Mouse (Mus musculus) hindbrain, embryonic 14.5 days (tissue): Measurements from ENCODE around the gene Tusc2. TPM values are rescaled to one million over a fixed set of nuclear protein-coding genes. Genes with fewer than 3 reads are reported as not detected.

Source experiments
- ATAC-seq: fragments of 200-750 bp; cut with Nextera tagmentation; 2 replicates; pipeline ENCODE4 v1.8.0; 2017; ENCODE audit warnings: moderate number of reproducible peaks, mild to moderate bottlenecking, moderate TSS enrichment, moderate library complexity; ENCODE audit not compliant: low FRiP score
- DNase-seq: peaks from one replicate; pipeline ENCODE4 v3.0.0-alpha.2; 2015; ENCODE audit warnings: low spot score
- H3K27ac ChIP-seq: fragments of 300-500 bp; sonication (generic); 2 replicates; pipeline ENCODE4 v1.5.1; 2014; ENCODE audit warnings: mild to moderate bottlenecking, moderate library complexity
- H3K27me3 ChIP-seq: fragments of 300-500 bp; sonication (generic); 2 replicates; pipeline ENCODE4 v1.6.1; 2014; ENCODE audit warnings: mild to moderate bottlenecking, low read length, mixed read lengths; ENCODE audit not compliant: control insufficient read depth, insufficient read depth
- H3K36me3 ChIP-seq: fragments of 300-500 bp; sonication (generic); replicated peaks from 2 replicates; pipeline ENCODE4 v1.6.1; 2014; ENCODE audit not compliant: control insufficient read depth, insufficient read depth
- H3K4me1 ChIP-seq: fragments of 300-500 bp; sonication (generic); replicated peaks from 2 replicates; pipeline ENCODE4 v1.6.1; 2014; ENCODE audit warnings: antibody characterized with exemption, low read length, mixed read lengths; ENCODE audit not compliant: control insufficient read depth, insufficient read depth
- H3K4me2 ChIP-seq: fragments of 300-500 bp; sonication (generic); replicated peaks from 2 replicates; pipeline ENCODE4 v1.6.1; 2014; ENCODE audit warnings: mild to moderate bottlenecking, moderate library complexity
- H3K4me3 ChIP-seq: fragments of 300-500 bp; sonication (generic); replicated peaks from 2 replicates; pipeline ENCODE4 v1.5.1; 2014; ENCODE audit warnings: mild to moderate bottlenecking, low read length
- H3K9ac ChIP-seq: fragments of 300-500 bp; sonication (generic); 2 replicates; pipeline ENCODE4 v1.6.1; 2014
- H3K9me3 ChIP-seq: fragments of 300-500 bp; sonication (generic); 2 replicates; pipeline ENCODE4 v1.6.1; 2016; ENCODE audit warnings: low read length; ENCODE audit not compliant: control insufficient read depth
- WGBS: fragments of 180-500 bp; shearing (Covaris S2); extraction: QIAGEN DNeasy Blood & Tissue Kit; methylation state at CpG from one replicate; pipeline ENCODE4 v1.1.7; 2014; 5-methylcytosine and 5-hydroxymethylcytosine counted together
- polyA plus RNA-seq: library from polyadenylated mRNA; unstranded; fragments of >200 nt; fragmentation: Nextera tagmentation; extraction: Ambion mirVana; gene quantifications from 2 replicates; pipeline ENCODE4 v1.2.1, GENCODE M21; 2014

The Tusc2 gene
- polyA plus RNA-seq, 1 experiment from 2014 or later = 115 TPM

DNA sequence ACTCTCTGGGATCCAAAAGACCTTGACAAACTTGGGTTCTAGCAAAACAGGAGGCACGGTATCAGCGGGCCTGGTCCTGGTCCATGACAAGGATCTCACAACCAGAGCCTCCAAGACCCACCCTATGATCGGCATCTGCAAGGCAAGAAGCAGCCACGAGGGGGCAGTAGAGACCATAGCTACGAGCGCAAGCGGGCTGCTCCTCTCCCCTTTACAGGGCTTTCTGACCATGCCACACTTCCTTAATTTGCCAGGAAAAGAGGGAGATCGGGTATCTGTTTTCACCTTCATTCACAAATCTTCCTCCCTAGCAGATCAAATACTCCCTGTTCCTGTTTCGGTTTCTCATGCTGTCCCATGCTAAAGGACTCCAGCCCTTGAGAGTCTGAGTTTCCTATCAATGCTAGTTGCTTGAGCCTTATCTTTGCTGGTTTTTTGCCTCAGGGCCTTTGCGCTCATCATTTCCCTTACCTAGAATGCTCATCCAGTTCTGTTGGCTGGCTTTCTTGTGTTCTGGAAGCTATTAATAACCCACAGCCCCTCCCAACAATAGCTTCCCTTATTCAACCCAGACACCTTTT is 39.1 kb downstream of the Tusc2 start:
- H3K4me3 ChIP-seq = no peak overlapping the region
- H3K4me1 ChIP-seq = peaks cover 20% of the 10 kb centered on the region
- DNase-seq (peak; percentile 98), ATAC-seq (peak; percentile 58; the same call in 1 of the 2 replicates)
- no peaks in the 10 kb centered on the region for H3K9me3 ChIP-seq
- H3K9ac ChIP-seq = 0 out of 2 replicates have a peak overlapping the region, but pooled peaks have one; percentile 33
- WGBS = 16% methylated on average over 10 of the region's 10 CpGs
- H3K27me3 ChIP-seq = no peaks in the 10 kb centered on the region
- H3K36me3 ChIP-seq = no peaks in the 10 kb centered on the region
- H3K27ac ChIP-seq = no peak overlapping the region
- no peak overlapping the region for H3K4me2 ChIP-seq

DNA sequence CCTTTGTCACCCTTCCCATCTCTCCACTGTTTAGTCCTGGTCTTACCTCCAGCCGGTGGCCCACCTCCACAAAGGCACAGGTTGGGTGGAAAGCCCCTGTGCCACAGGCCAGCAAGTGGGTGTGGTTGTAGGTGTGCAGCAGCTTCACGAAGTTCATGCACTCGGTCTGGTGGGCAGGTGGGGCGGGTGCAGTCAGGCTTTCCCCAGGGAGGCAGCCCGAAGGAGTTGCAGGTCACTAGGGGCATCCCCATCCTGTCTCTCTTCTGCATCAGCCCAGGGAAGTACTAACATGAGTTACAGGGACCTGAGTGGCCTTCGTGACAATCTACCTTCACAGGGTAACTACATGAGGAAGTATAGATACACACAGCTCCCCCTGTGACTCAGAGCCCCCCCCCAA is 40.2 kb downstream of the Tusc2 start:
- no peak overlapping the region for H3K27ac ChIP-seq
- 87% methylated on average over 6 of the region's 6 CpGs for WGBS
- H3K4me1 ChIP-seq = peaks cover 22% of the 10 kb centered on the region
- no peaks in the 10 kb centered on the region for H3K27me3 ChIP-seq
- H3K36me3 ChIP-seq = no peaks in the 10 kb centered on the region
- ATAC-seq = no peak
- no peak overlapping the region for H3K4me3 ChIP-seq
- no peak for DNase-seq
- H3K9ac ChIP-seq = no peak overlapping the region
- no peaks in the 10 kb centered on the region for H3K9me3 ChIP-seq
- H3K4me2 ChIP-seq = no peak overlapping the region

DNA sequence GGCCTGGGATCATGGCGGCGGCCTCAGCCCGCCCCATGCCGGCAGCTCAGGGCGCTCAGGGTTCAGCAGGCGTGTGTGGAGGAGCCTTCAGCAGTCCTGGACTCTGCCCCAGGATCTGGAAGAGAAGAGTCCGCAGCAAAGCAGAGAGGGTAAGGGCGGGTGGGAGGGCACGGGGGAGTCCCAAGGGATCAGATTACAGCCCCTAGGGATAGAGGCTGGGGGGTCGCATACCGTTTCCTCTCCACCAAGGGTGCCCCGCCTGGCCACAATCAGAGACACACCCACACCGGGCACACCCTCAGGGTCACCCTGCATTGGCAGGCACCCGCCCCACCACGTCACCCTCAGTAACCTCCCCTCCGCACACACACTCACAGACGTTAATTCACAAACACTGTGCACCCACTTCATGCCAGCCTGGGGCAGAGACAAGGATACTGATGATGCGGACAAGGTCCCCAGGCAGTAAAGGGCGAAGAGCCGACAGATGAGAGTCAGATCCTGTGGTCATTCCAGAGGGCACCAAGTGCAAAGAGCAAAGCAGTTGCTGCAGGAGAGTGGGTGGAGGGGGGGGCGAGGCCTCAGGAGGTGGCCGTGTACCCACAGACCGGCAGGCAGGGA is 42.1 kb downstream of the Tusc2 start:
- Histone ChIP-seq H3K27me3 (no peaks in the 10 kb centered on the region), H3K27ac (no peak overlapping the region), H3K4me1 (peaks cover 22% of the 10 kb centered on the region), H3K9ac (no peak overlapping the region), H3K4me2 (peak overlapping the region; percentile 25; the same call in 1 of the 2 replicates), H3K9me3 (no peaks in the 10 kb centered on the region), H3K36me3 (no peaks in the 10 kb centered on the region), H3K4me3 (no peak overlapping the region)
- no peak for DNase-seq
- no peak for ATAC-seq
- 36% methylated on average over 23 of the region's 23 CpGs for WGBS

DNA sequence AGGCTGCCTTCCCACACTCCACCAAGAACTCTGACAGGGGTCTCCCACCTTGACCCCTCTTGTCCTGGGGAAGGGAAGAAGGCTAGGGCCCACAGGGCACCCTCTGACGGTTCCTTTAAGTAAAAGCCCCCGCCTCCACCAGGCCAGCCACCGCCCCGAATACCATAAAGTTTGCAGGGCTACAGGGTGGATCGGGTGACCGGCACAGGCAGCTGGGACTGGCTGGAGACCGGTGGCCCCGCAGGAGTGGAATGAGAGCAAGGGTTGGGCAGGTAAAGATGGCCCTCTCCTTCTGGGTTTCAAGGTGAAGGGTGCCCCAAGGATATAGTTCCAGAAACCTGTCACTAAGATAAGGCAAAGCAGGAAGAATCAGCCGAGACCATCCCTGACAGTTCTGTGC is 43.5 kb downstream of the Tusc2 start:
- WGBS = 26% methylated on average over 9 of the region's 9 CpGs
- H3K36me3 ChIP-seq = no peaks in the 10 kb centered on the region
- no peak overlapping the region for H3K4me3 ChIP-seq
- ATAC-seq (no peak), DNase-seq (no peak)
- H3K9ac ChIP-seq = 0 out of 2 replicates have a peak overlapping the region, but pooled peaks have one; percentile 20
- no peaks in the 10 kb centered on the region for H3K27me3 ChIP-seq
- no peaks in the 10 kb centered on the region for H3K9me3 ChIP-seq
- H3K4me2 ChIP-seq = no peak overlapping the region; the same call in 1 of the 2 replicates
- peaks cover 25% of the 10 kb centered on the region for H3K4me1 ChIP-seq
- H3K27ac ChIP-seq = no peak overlapping the region

DNA sequence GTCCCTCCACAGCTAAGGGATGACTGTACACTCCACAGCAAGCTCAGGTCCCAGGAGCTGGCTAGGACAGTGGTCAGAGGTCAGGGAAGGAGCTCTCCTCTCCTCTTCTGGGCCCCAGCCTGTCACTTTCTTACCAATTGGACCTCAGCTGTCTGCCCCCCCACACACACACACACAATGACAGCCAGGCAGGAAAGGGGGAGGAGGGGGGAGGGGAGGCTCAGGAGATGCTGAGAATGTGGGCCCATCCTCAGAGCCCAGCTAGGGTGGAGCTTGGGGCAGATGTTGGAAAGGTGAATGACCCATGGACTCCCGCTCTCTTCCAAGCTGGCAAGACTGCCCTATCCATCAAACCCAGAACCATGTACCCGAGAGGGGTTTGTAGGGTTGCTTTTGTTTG is 44.0 kb downstream of the Tusc2 start:
- H3K4me2 ChIP-seq = no peak overlapping the region; the same call in 1 of the 2 replicates
- peaks cover 29% of the 10 kb centered on the region for H3K4me1 ChIP-seq
- H3K36me3 ChIP-seq = no peaks in the 10 kb centered on the region
- DNase-seq (no peak), ATAC-seq (no peak)
- H3K9ac ChIP-seq = 0 out of 2 replicates have a peak overlapping the region, but pooled peaks have one; percentile 20
- H3K9me3 ChIP-seq = no peaks in the 10 kb centered on the region
- no peaks in the 10 kb centered on the region for H3K27me3 ChIP-seq
- H3K27ac ChIP-seq = no peak overlapping the region
- 56% methylated on average over 2 of the region's 2 CpGs for WGBS
- H3K4me3 ChIP-seq = no peak overlapping the region

DNA sequence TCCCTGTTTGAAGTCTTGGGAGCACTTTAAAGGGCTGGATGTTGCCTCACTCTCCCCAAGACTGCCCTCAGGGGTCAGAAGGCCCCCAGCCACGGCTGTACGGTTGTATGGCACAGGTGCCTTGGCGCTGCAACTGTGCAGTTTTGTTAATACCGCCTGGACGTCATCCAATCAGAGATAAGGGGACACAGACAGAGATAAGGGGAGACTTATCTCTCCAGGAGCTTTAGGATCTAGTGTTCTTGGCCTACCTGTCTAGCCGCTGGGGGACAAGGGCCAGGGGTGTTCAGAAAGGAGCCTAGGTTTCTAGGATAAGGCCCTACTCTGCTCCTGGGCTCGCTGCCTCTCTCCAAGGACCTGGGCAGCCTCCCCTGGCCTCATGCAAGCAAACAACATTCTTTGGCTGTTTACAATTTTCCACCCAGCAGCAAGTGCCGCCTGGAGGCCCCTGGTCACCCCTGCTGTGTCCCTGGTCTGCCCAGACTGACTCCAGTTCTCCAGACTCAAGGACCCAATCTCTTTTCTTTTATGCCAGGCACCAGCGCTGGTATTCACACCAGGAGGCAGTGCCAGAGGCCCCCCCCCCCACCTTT is 44.7 kb downstream of the Tusc2 start:
- WGBS = 56% methylated on average over 9 of the region's 9 CpGs
- no peak for ATAC-seq
- Histone ChIP-seq H3K4me3 (no peak overlapping the region), H3K27me3 (no peaks in the 10 kb centered on the region), H3K27ac (no peak overlapping the region), H3K36me3 (no peaks in the 10 kb centered on the region), H3K4me2 (no peak overlapping the region), H3K4me1 (peaks cover 29% of the 10 kb centered on the region), H3K9ac (no peak overlapping the region), H3K9me3 (no peaks in the 10 kb centered on the region)
- DNase-seq = no peak

DNA sequence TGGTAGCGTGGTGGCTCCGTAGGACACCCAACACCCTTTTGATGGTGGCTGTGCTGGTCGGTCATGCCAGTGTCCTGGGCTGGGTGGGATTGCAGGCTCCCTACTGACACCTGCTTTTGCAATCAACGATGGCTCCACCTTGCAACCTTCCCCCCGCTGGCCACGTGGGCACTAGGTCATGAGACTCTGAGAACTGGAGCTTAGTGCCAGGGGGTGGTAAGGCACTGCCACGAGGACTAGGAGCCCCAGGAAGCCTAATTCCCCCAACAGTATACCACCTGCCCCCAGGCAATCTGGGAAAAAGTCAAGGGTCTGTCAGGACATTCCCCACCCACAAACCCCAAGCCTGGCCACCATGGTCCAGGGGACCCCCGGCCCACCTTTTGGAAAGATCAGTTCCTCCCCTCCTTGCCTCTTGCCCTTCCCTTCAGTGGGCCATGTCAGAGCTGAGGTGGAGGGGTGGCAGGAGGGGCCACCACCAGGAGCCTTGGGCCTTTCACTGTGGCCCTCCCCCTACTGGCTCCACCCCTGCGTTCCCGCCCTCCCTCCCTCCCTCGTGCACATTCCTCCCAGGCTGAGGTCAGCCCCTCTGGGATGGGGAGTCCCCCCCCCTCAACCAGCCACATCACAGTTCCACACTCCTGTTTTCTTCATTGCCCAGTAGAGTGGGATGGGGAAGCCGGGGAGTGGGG is 45.8 kb downstream of the Tusc2 start, which contains the start of gene Sema3b:
Sema3b (minus strand) TSS at position 489 of the 692 bp plus-strand sequence.
- Histone ChIP-seq H3K36me3 (peaks cover 4% of the 10 kb centered on the region; the same call in 1 of the 2 replicates), H3K4me1 (peaks cover 29% of the 10 kb centered on the region), H3K27me3 (no peaks in the 10 kb centered on the region), H3K4me2 (no peak within 1 kb of the TSS), H3K27ac (no peak within 1 kb of the TSS), H3K4me3 (no peak within 1 kb of the TSS), H3K9ac (no peak within 1 kb of the TSS), H3K9me3 (no peaks in the 10 kb centered on the region)
- 48% methylated on average over 12 of the region's 12 CpGs for WGBS
- DNase-seq (no peak), ATAC-seq (no peak)

DNA sequence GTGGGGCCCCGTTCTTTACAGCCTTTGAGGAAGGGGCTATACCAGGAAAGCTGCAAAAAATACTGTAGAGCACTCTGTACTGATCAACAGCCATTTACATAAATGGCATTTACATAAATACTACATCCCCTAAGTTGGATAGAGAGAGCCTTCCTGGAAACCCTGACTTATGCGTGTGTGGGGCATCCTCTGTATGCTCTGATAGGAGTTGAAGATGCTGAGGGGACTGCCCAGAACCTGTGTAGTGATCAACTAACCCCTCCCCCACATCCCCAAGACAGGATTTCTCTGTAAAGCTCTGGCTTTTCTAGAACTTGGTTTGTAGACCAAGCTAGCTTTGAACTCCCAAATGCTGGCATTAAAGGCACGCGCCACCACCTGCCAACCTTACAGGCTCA is 46.4 kb downstream of the Tusc2 start:
- no peaks in the 10 kb centered on the region for H3K9me3 ChIP-seq
- H3K4me2 ChIP-seq = no peak overlapping the region
- no peak overlapping the region for H3K9ac ChIP-seq
- no peak for DNase-seq
- H3K27me3 ChIP-seq = no peaks in the 10 kb centered on the region
- peaks cover 9% of the 10 kb centered on the region for H3K36me3 ChIP-seq
- peaks cover 28% of the 10 kb centered on the region for H3K4me1 ChIP-seq
- WGBS = 77% methylated on average over 4 of the region's 4 CpGs
- ATAC-seq = no peak
- no peak overlapping the region for H3K27ac ChIP-seq
- no peak overlapping the region for H3K4me3 ChIP-seq
